Mouse (Mus musculus): ENCODE data around the gene Ccer2.
A peak's percentile ranks its signal among the peaks of the same experiment; 100 is the strongest.

Gene Ccer2

GRCm38 (mm10) chr7:28749935-28750334 lies 6.0 kb upstream of the Ccer2 start:
- DNase-seq (ENCODE audit: low spot score): no peak

- no peak for DNase-seq (ENCODE audit: low spot score)
Observed at GRCm38 (mm10) chr7:28758623-28759022, 2.6 kb downstream of the Ccer2 start.

- DNase-seq (ENCODE audit: low spot score): no peak
Observed at GRCm38 (mm10) chr7:28761907-28762306, 5.9 kb downstream of the Ccer2 start.

- DNase-seq (ENCODE audit: low spot score): no peak
Observed at GRCm38 (mm10) chr7:28765211-28765610, 9.2 kb downstream of the Ccer2 start.

GRCm38 (mm10) chr7:28766173-28766879 lies 10.4 kb downstream of the Ccer2 start, which contains the start of gene Sirt2:
Sirt2 (plus strand) TSS chr7:28766735.
- peak; percentile 74 for DNase-seq (ENCODE audit: low spot score)

GRCm38 (mm10) chr7:28766910-28767309 lies 10.9 kb downstream of the Ccer2 start:
- no peak for DNase-seq (ENCODE audit: low spot score)

- DNase-seq (ENCODE audit: low spot score): no peak
Observed at GRCm38 (mm10) chr7:28767462-28767965, 11.5 kb downstream of the Ccer2 start, which contains the start of gene Nfkbib. Nfkbib (minus strand) TSS chr7:28767512.

GRCm38 (mm10) chr7:28769414-28769958 lies 13.5 kb downstream of the Ccer2 start:
- DNase-seq (ENCODE audit: low spot score): no peak

GRCm38 (mm10) chr7:28770309-28770708 lies 14.3 kb downstream of the Ccer2 start:
- DNase-seq (ENCODE audit: low spot score): no peak

- DNase-seq (ENCODE audit: low spot score): no peak
Observed at GRCm38 (mm10) chr7:28771867-28772266, 15.9 kb downstream of the Ccer2 start.

- DNase-seq (ENCODE audit: low spot score): no peak
Observed at GRCm38 (mm10) chr7:28773163-28773562, 17.2 kb downstream of the Ccer2 start.

- DNase-seq (ENCODE audit: low spot score): no peak
Observed at GRCm38 (mm10) chr7:28774164-28774563, 18.2 kb downstream of the Ccer2 start.

GRCm38 (mm10) chr7:28775129-28775528 lies 19.2 kb downstream of the Ccer2 start:
- no peak for DNase-seq (ENCODE audit: low spot score)

- DNase-seq (ENCODE audit: low spot score): no peak
Observed at GRCm38 (mm10) chr7:28778825-28779224, 22.9 kb downstream of the Ccer2 start.

GRCm38 (mm10) chr7:28780067-28780658 lies 24.2 kb downstream of the Ccer2 start:
- DNase-seq (ENCODE audit: low spot score): peak; percentile 85

GRCm38 (mm10) chr7:28780857-28781256 lies 24.9 kb downstream of the Ccer2 start:
- DNase-seq (ENCODE audit: low spot score): no peak

GRCm38 (mm10) chr7:28781261-28781663 lies 25.3 kb downstream of the Ccer2 start:
- DNase-seq (ENCODE audit: low spot score): no peak

- no peak for DNase-seq (ENCODE audit: low spot score)
Observed at GRCm38 (mm10) chr7:28785161-28785560, 29.2 kb downstream of the Ccer2 start.

- no peak for DNase-seq (ENCODE audit: low spot score)
Observed at GRCm38 (mm10) chr7:28787884-28788283, 31.9 kb downstream of the Ccer2 start.

- DNase-seq (ENCODE audit: low spot score): no peak
Observed at GRCm38 (mm10) chr7:28788307-28789195, 32.6 kb downstream of the Ccer2 start, which contains the start of gene Rinl. Rinl (plus strand) TSS chr7:28788969.

GRCm38 (mm10) chr7:28789235-28789634 lies 33.3 kb downstream of the Ccer2 start:
- no peak for DNase-seq (ENCODE audit: low spot score)
